7 mouse cellular contexts compared by ENCODE assay signal in the genomic region with DNA sequence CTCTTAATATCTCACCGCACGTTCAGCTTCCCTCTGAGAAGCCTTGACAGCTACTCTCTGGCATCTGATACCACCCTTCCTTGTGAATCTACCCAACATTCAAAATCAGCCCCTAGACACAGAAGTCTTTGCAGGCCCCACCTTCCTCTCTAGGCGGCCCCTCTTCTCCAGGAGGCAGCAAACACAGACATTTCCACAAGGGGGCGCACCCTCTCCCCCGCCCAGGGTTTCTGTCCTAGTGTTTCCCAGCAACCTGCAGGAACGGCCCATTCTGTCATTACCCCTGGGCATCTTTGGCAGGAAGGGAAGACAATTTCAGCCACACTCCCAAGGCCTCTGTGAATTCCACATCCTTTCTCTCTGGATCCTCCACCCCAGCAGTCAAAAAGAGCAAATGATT.
DNase-seq lines count a peak whose midpoint lies in the region; ATAC-seq lines count a peak whose summit lies in the region.

No protein-coding gene starts in this region.

- intact Hi-C loops in heart, postnatal 36 days (cut with DNase I): loop anchor here (1.0 to 5.0 kb wide), 3 partner anchors 86 to 125 kb away; no protein-coding TSS in a partner anchor

- DNase-seq in right cerebral cortex, postnatal 14 days: peak; percentile 65
- DNase-seq in right cerebral cortex, postnatal 36 days (ENCODE audit: low spot score in 2 of 2): no peak
- peak; percentile 76 for DNase-seq in adrenal gland, adult 18-20 months (ENCODE audit: low spot score in 2 of 2)
- peak; percentile 77 for DNase-seq in heart, postnatal 36 days
- DNase-seq in lung, adult 18-20 months: peak; percentile 55 to 66
- DNase-seq in retina, postnatal 7 days (ENCODE audit: low read depth, low spot score): peak; percentile 47

- peak; percentile 82 for ATAC-seq in common myeloid progenitor, adult 5-6 weeks (replicated peaks; ENCODE audit: low read depth, poor library complexity, severe bottlenecking)

Comparison
In these comparisons a context has a peak if more than half of its experiments do, and no peak if none do; other contexts are left out.
1. DNase-seq: peak in right cerebral cortex, postnatal 14 days (single experiment), adrenal gland, adult 18-20 months (2 of 2), heart, postnatal 36 days (2 of 2), lung, adult 18-20 months (2 of 2) and retina, postnatal 7 days (single experiment); none in right cerebral cortex, postnatal 36 days (0 of 2).